Mouse (Mus musculus): Measurements from ENCODE around the gene Pou6f2. TPM values are rescaled to one million over a fixed set of nuclear protein-coding genes. Genes with fewer than 3 reads are reported as not detected.

Gene Pou6f2
- 4.2 and 5.7 TPM in 2 replicates for polyA plus RNA-seq (2016; fragmentation: Nextera tagmentation; extraction: Ambion mirVana)

GRCm38 (mm10) chr13:18397586-18397985, at the start of gene Pou6f2:
Gene Pou6f2 (minus strand): TSS chr13:18397686.
- H3K36me3 ChIP-seq, result no peaks in the 10 kb centered on the region
- H3K27me3 ChIP-seq (ENCODE audit: low read depth, poor library complexity, severe bottlenecking), result no peaks in the 10 kb centered on the region
- WGBS, result 83% methylated on average over 6 of the region's 6 CpGs
- H3K4me1 ChIP-seq, result no peaks in the 10 kb centered on the region
- DNase-seq (ENCODE audit: low spot score), result no peak
- H3K4me3 ChIP-seq, result no peak within 1 kb of the TSS
- H3K27ac ChIP-seq (replicated peaks), result no peak within 1 kb of the TSS
- no peaks in the 10 kb centered on the region for H3K9me3 ChIP-seq (replicated peaks)

- no peaks in the 10 kb centered on the region for H3K9me3 ChIP-seq (replicated peaks)
- no peaks in the 10 kb centered on the region for H3K36me3 ChIP-seq
- 85% methylated on average over 3 of the region's 3 CpGs for WGBS
- DNase-seq (ENCODE audit: low spot score), result no peak
- no peaks in the 10 kb centered on the region for H3K27me3 ChIP-seq (ENCODE audit: low read depth, poor library complexity, severe bottlenecking)
- no peak overlapping the region for H3K4me3 ChIP-seq
- no peaks in the 10 kb centered on the region for H3K4me1 ChIP-seq
- H3K27ac ChIP-seq (replicated peaks), result no peak overlapping the region
Measured at GRCm38 (mm10) chr13:18439858-18440257, 42.4 kb upstream of the Pou6f2 start.

GRCm38 (mm10) chr13:18387673-18388072, 9.8 kb downstream of the Pou6f2 start:
- 91% methylated on average over 4 of the region's 4 CpGs for WGBS
- H3K27ac ChIP-seq (replicated peaks), result no peak overlapping the region

GRCm38 (mm10) chr13:18363373-18363772, 34.1 kb downstream of the Pou6f2 start:
- H3K9me3 ChIP-seq (replicated peaks), result no peaks in the 10 kb centered on the region
- H3K4me1 ChIP-seq, result peaks cover 4% of the 10 kb centered on the region; the same call in 1 of the 2 replicates
- H3K27ac ChIP-seq (replicated peaks), result no peak overlapping the region
- 61% methylated on average over 2 of the region's 2 CpGs for WGBS
- H3K36me3 ChIP-seq, result no peaks in the 10 kb centered on the region
- DNase-seq (ENCODE audit: low spot score), result no peak
- no peak overlapping the region for H3K4me3 ChIP-seq
- H3K27me3 ChIP-seq (ENCODE audit: low read depth, poor library complexity, severe bottlenecking), result no peaks in the 10 kb centered on the region

More at GRCm38 (mm10) chr13:18387673-18388072, 9.8 kb downstream of the Pou6f2 start:
- no peaks in the 10 kb centered on the region for H3K4me1 ChIP-seq
- no peaks in the 10 kb centered on the region for H3K9me3 ChIP-seq (replicated peaks)
- no peaks in the 10 kb centered on the region for H3K36me3 ChIP-seq
- no peak overlapping the region for H3K4me3 ChIP-seq
- no peak for DNase-seq (ENCODE audit: low spot score)
- no peaks in the 10 kb centered on the region for H3K27me3 ChIP-seq (ENCODE audit: low read depth, poor library complexity, severe bottlenecking)

GRCm38 (mm10) chr13:18344580-18345333, 52.7 kb downstream of the Pou6f2 start:
- H3K36me3 ChIP-seq, result no peaks in the 10 kb centered on the region
- no peak overlapping the region for H3K4me3 ChIP-seq
- no peak for DNase-seq (ENCODE audit: low spot score)
- H3K4me1 ChIP-seq, result no peaks in the 10 kb centered on the region
- H3K9me3 ChIP-seq (replicated peaks), result no peaks in the 10 kb centered on the region
- no peak overlapping the region for H3K27ac ChIP-seq (replicated peaks)
- H3K27me3 ChIP-seq (ENCODE audit: low read depth, poor library complexity, severe bottlenecking), result no peaks in the 10 kb centered on the region
- WGBS, result 84% methylated on average over 4 of the region's 4 CpGs

- Histone ChIP-seq H3K27ac (replicated peaks) (no peak overlapping the region), H3K4me3 (no peak overlapping the region)
- WGBS, result 87% methylated on average over 10 of the region's 10 CpGs
Measured at GRCm38 (mm10) chr13:18338910-18339501, 58.5 kb downstream of the Pou6f2 start.

GRCm38 (mm10) chr13:18338022-18338421, 59.5 kb downstream of the Pou6f2 start:
- peaks cover 3% of the 10 kb centered on the region; the same call in 1 of the 2 replicates for H3K4me1 ChIP-seq
- H3K36me3 ChIP-seq, result no peaks in the 10 kb centered on the region
- no peak overlapping the region for H3K27ac ChIP-seq (replicated peaks)
- no peaks in the 10 kb centered on the region for H3K27me3 ChIP-seq (ENCODE audit: low read depth, poor library complexity, severe bottlenecking)
- no peak for DNase-seq (ENCODE audit: low spot score)
- H3K9me3 ChIP-seq (replicated peaks), result no peaks in the 10 kb centered on the region
- 73% methylated on average over 2 of the region's 2 CpGs for WGBS
- no peak overlapping the region for H3K4me3 ChIP-seq

More at GRCm38 (mm10) chr13:18338910-18339501, 58.5 kb downstream of the Pou6f2 start:
- Histone ChIP-seq H3K9me3 (replicated peaks) (no peaks in the 10 kb centered on the region), H3K4me1 (peaks cover 3% of the 10 kb centered on the region; the same call in 1 of the 2 replicates), H3K27me3 (ENCODE audit: low read depth, poor library complexity, severe bottlenecking) (no peaks in the 10 kb centered on the region), H3K36me3 (no peaks in the 10 kb centered on the region)
- DNase-seq (ENCODE audit: low spot score), result no peak

GRCm38 (mm10) chr13:18334035-18334434, 63.5 kb downstream of the Pou6f2 start:
- DNase-seq (ENCODE audit: low spot score), result no peak
- Histone ChIP-seq H3K9me3 (replicated peaks) (no peaks in the 10 kb centered on the region), H3K4me1 (peaks cover 3% of the 10 kb centered on the region; the same call in 1 of the 2 replicates), H3K27ac (replicated peaks) (no peak overlapping the region), H3K36me3 (no peaks in the 10 kb centered on the region), H3K4me3 (no peak overlapping the region), H3K27me3 (ENCODE audit: low read depth, poor library complexity, severe bottlenecking) (no peaks in the 10 kb centered on the region)
- WGBS, result 90% methylated on average over 4 of the region's 4 CpGs

GRCm38 (mm10) chr13:18332596-18332995, 64.9 kb downstream of the Pou6f2 start:
- Histone ChIP-seq H3K36me3 (no peaks in the 10 kb centered on the region), H3K4me3 (no peak overlapping the region), H3K9me3 (replicated peaks) (no peaks in the 10 kb centered on the region), H3K27me3 (ENCODE audit: low read depth, poor library complexity, severe bottlenecking) (no peaks in the 10 kb centered on the region), H3K4me1 (no peaks in the 10 kb centered on the region), H3K27ac (replicated peaks) (no peak overlapping the region)
- no peak for DNase-seq (ENCODE audit: low spot score)
- WGBS, result 62% methylated on average over 1 of the region's 1 CpGs

- H3K27ac ChIP-seq (replicated peaks), result no peak overlapping the region
- no peaks in the 10 kb centered on the region for H3K27me3 ChIP-seq (ENCODE audit: low read depth, poor library complexity, severe bottlenecking)
- 71% methylated on average over 6 of the region's 6 CpGs for WGBS
- no peaks in the 10 kb centered on the region for H3K9me3 ChIP-seq (replicated peaks)
- no peaks in the 10 kb centered on the region for H3K36me3 ChIP-seq
- DNase-seq (ENCODE audit: low spot score), result no peak
- peaks cover 12% of the 10 kb centered on the region; the same call in 1 of the 2 replicates for H3K4me1 ChIP-seq
- no peak overlapping the region for H3K4me3 ChIP-seq
Measured at GRCm38 (mm10) chr13:18323980-18324678, 73.4 kb downstream of the Pou6f2 start.

- Histone ChIP-seq H3K27ac (replicated peaks) (no peak overlapping the region; the same call in 1 of the 2 replicates), H3K4me3 (no peak overlapping the region), H3K36me3 (no peaks in the 10 kb centered on the region), H3K4me1 (peaks cover 12% of the 10 kb centered on the region; the same call in 1 of the 2 replicates), H3K27me3 (ENCODE audit: low read depth, poor library complexity, severe bottlenecking) (no peaks in the 10 kb centered on the region), H3K9me3 (replicated peaks) (no peaks in the 10 kb centered on the region)
- DNase-seq (ENCODE audit: low spot score), result no peak
- 82% methylated on average over 8 of the region's 8 CpGs for WGBS
Measured at GRCm38 (mm10) chr13:18323407-18323806, 74.1 kb downstream of the Pou6f2 start.

GRCm38 (mm10) chr13:18312613-18313012, 84.9 kb downstream of the Pou6f2 start:
- Histone ChIP-seq H3K4me3 (no peak overlapping the region), H3K9me3 (replicated peaks) (no peaks in the 10 kb centered on the region), H3K4me1 (peaks cover 4% of the 10 kb centered on the region; the same call in 1 of the 2 replicates), H3K36me3 (no peaks in the 10 kb centered on the region), H3K27me3 (ENCODE audit: low read depth, poor library complexity, severe bottlenecking) (no peaks in the 10 kb centered on the region), H3K27ac (replicated peaks) (no peak overlapping the region)
- no peak for DNase-seq (ENCODE audit: low spot score)
- 72% methylated on average over 8 of the region's 8 CpGs for WGBS
